Mouse (Mus musculus) midbrain, embryonic 15.5 days (tissue): Measurements from ENCODE around the gene Gps2. TPM values are rescaled to one million over a fixed set of nuclear protein-coding genes. Genes with fewer than 3 reads are reported as not detected.

Experiments used
- ATAC-seq: fragments of 200-750 bp; cut with Nextera tagmentation; replicated peaks from 2 replicates; pipeline ENCODE4 v1.8.0; 2017; ENCODE audit warnings: moderate TSS enrichment
- H3K27ac ChIP-seq: fragments of 300-500 bp; sonication (generic); 2 replicates; pipeline ENCODE4 v1.5.1; 2015; ENCODE audit warnings: mild to moderate bottlenecking, inconsistent platforms
- H3K27me3 ChIP-seq: fragments of 300-500 bp; sonication (generic); replicated peaks from 2 replicates; pipeline ENCODE4 v1.6.1; 2015; ENCODE audit warnings: inconsistent platforms
- H3K36me3 ChIP-seq: fragments of 300-500 bp; sonication (generic); replicated peaks from 2 replicates; pipeline ENCODE4 v1.6.1; 2015; ENCODE audit warnings: inconsistent platforms
- H3K4me1 ChIP-seq: fragments of 300-500 bp; sonication (generic); 2 replicates; pipeline ENCODE4 v1.6.1; 2015; ENCODE audit warnings: inconsistent platforms
- H3K4me2 ChIP-seq: fragments of 300-500 bp; sonication (generic); 2 replicates; pipeline ENCODE4 v1.6.1; 2015; ENCODE audit warnings: inconsistent platforms, mild to moderate bottlenecking, moderate library complexity
- H3K4me3 ChIP-seq: fragments of 300-500 bp; sonication (generic); 2 replicates; pipeline ENCODE4 v1.5.1; 2015; ENCODE audit warnings: mild to moderate bottlenecking, inconsistent platforms
- H3K9ac ChIP-seq: fragments of 300-500 bp; sonication (generic); 2 replicates; pipeline ENCODE4 v1.6.1; 2015; ENCODE audit warnings: mild to moderate bottlenecking, inconsistent platforms
- H3K9me3 ChIP-seq: fragments of 300-500 bp; sonication (generic); 2 replicates; pipeline ENCODE4 v1.6.1; 2016; ENCODE audit warnings: inconsistent platforms
- WGBS: fragments of 180-500 bp; shearing (Covaris S2); methylation state at CpG from one replicate; pipeline ENCODE4 v1.1.7; 2015; ENCODE audit warnings: mixed read lengths; 5-methylcytosine and 5-hydroxymethylcytosine counted together
- polyA plus RNA-seq: library from polyadenylated mRNA; unstranded; fragments of >200 nt; fragmentation: Nextera tagmentation; extraction: Ambion mirVana; gene quantifications from 2 replicates; pipeline ENCODE4 v1.2.1, GENCODE M21; 2015

Gps2 gene
- polyA plus RNA-seq, 1 experiment from 2014 or later: 77.6 TPM

DNA sequence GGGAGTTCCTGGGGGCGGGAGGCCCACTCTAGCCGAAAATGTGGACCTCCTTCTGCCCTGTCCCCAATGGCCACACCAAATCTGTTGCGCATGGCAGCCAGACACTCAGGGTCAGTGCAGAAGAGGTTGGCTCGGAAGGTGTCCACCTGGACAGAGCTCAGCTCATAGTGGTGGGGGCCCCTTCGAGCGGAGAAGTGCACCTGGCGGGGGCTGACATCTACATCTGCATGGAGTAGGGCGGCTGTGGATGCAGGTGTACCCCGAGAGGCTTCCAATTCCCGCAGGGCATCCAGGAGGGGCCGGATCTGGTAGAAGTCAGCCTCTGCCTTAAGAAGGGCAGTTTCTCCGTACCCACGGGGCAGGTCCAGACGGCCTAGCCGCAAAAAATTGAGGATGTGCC is 34.0 kb upstream of the Gps2 start:
- H3K9me3 ChIP-seq: no peaks in the 10 kb centered on the region
- ATAC-seq: no peak
- WGBS: 58% methylated on average over 15 of the region's 15 CpGs
- H3K27me3 ChIP-seq: peaks cover 17% of the 10 kb centered on the region
- H3K4me1 ChIP-seq: peaks cover 28% of the 10 kb centered on the region
- H3K4me3 ChIP-seq: peak overlapping the region; percentile 42
- no peaks in the 10 kb centered on the region for H3K36me3 ChIP-seq
- no peak overlapping the region for H3K9ac ChIP-seq
- no peak overlapping the region for H3K27ac ChIP-seq
- peak overlapping the region; percentile 77 for H3K4me2 ChIP-seq

DNA sequence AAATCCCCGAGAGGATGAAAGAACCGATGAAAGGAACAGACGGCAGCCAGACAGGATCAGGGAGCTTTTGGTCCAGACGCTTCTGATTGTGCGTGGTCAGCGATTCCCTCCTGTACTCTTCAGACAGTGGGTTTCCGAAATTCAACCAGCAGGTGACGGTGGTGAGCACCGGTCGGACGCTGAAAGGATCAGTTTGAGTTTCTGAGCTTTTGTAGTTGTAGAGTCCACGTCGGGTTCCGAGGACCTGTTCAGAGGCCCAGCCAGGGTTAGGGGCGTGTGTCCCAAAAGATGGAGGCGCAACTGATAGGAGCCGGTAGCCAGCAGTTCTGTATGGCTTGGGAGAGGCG is 33.2 kb upstream of the Gps2 start:
- peak overlapping the region; percentile 77 for H3K4me2 ChIP-seq
- H3K4me1 ChIP-seq: peaks cover 28% of the 10 kb centered on the region
- WGBS: under 1% methylated on average over 18 of the region's 18 CpGs
- peak overlapping the region; percentile 26; the same call in 1 of the 2 replicates for H3K9ac ChIP-seq
- no peaks in the 10 kb centered on the region for H3K9me3 ChIP-seq
- no peaks in the 10 kb centered on the region for H3K36me3 ChIP-seq
- peak overlapping the region; percentile 51; the same call in 1 of the 2 replicates for H3K27ac ChIP-seq
- peak overlapping the region; percentile 42 for H3K4me3 ChIP-seq
- peaks cover 17% of the 10 kb centered on the region for H3K27me3 ChIP-seq
- peak; percentile 52; the same call in 1 of the 2 replicates for ATAC-seq

DNA sequence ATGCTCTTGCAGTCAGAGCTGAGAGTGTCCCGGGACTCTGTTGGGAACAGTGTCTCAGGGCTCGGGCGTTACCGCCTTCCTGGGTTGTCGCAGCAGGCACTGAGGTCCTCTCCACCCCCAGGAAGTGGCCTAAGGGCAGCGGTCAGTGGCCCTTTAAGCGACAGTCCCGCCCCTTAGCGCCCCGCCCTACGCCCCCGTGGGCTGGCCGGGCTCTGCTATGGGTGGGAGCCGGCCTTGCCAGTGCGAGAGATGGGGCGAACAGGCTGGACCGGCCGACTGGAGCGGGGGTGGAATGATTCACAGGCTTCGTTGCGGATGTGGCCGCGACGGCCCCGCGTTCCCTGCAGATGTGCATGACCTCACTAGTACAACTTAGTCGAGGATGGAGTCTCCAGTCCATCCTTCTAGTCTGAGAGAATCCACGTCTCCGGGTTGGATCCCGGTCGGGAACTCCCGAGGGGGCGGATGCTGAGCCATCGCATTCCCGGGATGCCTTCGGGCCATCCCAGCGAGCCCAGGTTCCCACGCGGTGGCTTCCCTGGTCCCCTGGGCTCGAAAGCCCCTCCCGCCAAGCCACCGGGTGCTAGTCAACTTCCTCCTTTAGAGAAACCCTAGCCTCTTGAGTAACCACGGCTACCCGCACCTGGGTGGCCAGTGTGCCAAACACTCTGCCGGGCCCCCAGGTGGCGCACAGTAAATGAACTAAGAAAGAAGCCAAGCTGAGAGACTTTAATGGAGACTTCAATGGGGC is 32.7 kb upstream of the Gps2 start, which contains the start of gene Kctd11:
Gene Kctd11, minus strand, starts transcription at position 554 of the 751 bp plus-strand sequence.
- Histone ChIP-seq H3K9me3 (no peaks in the 10 kb centered on the region), H3K27ac (peak within 1 kb of the TSS; percentile 51), H3K4me1 (peaks cover 28% of the 10 kb centered on the region), H3K36me3 (no peaks in the 10 kb centered on the region), H3K27me3 (peaks cover 17% of the 10 kb centered on the region), H3K4me3 (peak within 1 kb of the TSS; percentile 42), H3K4me2 (peak within 1 kb of the TSS; percentile 77), H3K9ac (peak within 1 kb of the TSS; percentile 26)
- WGBS: under 1% methylated on average over 46 of the region's 46 CpGs
- ATAC-seq: peak; percentile 73

DNA sequence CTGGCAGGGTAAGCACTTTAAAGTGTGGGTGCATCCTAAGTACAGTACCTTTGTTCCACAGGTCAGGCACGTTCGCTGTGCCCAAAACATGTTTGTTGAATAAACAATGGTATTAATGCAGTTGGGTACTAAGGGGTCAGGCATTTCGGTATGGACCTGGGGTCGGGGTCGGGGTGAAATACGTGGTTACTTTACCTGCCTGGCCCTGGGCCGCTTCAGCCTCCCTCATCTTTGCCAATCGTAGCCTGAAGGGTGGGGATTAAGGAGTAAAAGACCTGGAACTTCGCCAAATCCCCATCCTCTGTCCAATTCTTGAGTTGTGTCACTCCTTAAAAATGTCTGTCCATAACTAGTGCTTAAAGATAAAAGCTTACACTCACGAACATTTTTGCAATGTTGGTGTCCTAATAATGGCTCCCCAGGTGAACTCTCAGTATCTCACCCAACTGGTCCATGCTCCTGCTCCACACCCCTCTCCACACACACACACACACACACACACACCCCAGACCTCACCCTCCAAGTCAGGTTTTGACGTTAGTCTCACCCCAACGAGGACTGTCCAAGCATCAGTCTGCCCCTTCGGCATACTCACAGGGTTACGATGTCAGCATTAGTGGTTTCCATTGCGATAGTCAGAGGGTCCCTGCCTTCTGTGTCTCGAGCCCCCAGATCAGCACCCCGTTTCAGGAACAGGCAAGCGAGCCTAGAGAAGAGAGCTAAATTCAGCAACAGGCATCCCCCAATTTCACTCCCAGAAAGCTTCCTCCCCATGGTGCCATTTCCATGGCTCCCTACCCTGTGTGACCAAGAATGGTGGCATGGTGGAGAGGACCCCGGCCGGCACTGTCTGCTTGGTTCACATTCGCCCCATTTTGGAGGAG is 31.7 kb upstream of the Gps2 start:
- Histone ChIP-seq H3K27me3 (peaks cover 17% of the 10 kb centered on the region), H3K9me3 (no peaks in the 10 kb centered on the region), H3K4me3 (peak overlapping the region; percentile 42; the same call in 1 of the 2 replicates), H3K36me3 (no peaks in the 10 kb centered on the region), H3K4me2 (peak overlapping the region; percentile 77), H3K27ac (0 out of 2 replicates have a peak overlapping the region, but pooled peaks have one; percentile 51), H3K9ac (0 out of 2 replicates have a peak overlapping the region, but pooled peaks have one; percentile 26), H3K4me1 (peaks cover 26% of the 10 kb centered on the region)
- no peak for ATAC-seq
- WGBS: 62% methylated on average over 21 of the region's 21 CpGs

DNA sequence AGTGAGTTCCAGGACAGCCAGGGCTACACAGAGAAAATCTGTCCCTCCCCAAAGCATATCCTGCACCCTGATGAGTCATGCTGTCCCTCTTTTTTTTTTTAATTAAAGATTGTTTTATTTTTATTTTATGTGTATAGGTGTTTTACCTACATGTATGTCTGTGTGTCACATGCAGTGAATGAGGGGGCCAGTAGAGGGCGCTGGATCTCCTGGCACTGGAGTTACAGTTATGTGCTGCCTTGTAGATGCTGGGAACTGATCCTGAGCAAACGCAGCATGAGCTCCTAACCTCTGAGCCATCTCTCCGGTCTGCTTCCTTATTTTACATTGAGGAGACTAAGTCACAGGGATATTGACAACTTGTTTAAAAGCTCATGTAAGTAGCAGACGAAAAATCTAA is 30.6 kb upstream of the Gps2 start:
- 57% methylated on average over 4 of the region's 4 CpGs for WGBS
- H3K9ac ChIP-seq: no peak overlapping the region
- ATAC-seq: no peak

DNA sequence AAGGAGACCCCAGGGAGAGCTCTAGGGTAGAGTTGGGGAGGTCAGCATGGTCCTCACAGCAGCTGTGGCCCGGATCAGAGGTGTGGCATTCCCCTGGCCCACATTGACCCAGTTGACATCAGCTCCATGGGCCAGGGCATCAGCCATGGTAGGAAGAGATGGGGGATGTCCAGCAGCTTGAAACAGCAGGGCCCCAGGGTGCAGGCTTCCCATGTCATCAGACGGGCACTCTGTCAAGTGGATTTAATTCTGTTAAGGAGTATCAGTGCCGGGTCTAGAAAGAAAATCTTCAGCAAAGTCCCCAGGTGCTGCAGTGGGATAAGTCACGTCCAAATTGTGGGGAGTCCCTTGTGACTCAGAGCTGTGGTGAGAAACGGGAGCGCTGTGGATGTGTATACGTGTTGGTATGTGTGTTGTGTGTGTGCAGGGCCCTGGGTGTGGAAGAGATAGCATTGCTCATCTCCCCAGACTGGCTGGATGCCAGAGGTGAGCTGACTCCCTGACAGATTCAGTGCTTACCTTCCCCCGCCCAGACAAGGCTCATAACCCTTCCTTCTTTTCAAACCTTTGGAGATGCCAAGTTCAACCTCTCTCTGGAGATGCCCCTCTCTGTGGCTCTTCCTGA is 30.0 kb upstream of the Gps2 start:
- H3K27me3 ChIP-seq: peaks cover 17% of the 10 kb centered on the region
- no peak overlapping the region for H3K9ac ChIP-seq
- no peak overlapping the region for H3K4me2 ChIP-seq
- no peak for ATAC-seq
- no peak overlapping the region for H3K27ac ChIP-seq
- H3K9me3 ChIP-seq: no peaks in the 10 kb centered on the region
- peaks cover 17% of the 10 kb centered on the region for H3K4me1 ChIP-seq
- no peak overlapping the region for H3K4me3 ChIP-seq
- no peaks in the 10 kb centered on the region for H3K36me3 ChIP-seq
- 88% methylated on average over 8 of the region's 8 CpGs for WGBS

More for the DNA sequence above, 30.6 kb upstream of the Gps2 start:
- no peaks in the 10 kb centered on the region for H3K9me3 ChIP-seq
- H3K4me3 ChIP-seq: no peak overlapping the region
- no peak overlapping the region for H3K4me2 ChIP-seq
- H3K4me1 ChIP-seq: peaks cover 23% of the 10 kb centered on the region
- H3K27me3 ChIP-seq: peaks cover 17% of the 10 kb centered on the region
- no peak overlapping the region for H3K27ac ChIP-seq
- no peaks in the 10 kb centered on the region for H3K36me3 ChIP-seq

DNA sequence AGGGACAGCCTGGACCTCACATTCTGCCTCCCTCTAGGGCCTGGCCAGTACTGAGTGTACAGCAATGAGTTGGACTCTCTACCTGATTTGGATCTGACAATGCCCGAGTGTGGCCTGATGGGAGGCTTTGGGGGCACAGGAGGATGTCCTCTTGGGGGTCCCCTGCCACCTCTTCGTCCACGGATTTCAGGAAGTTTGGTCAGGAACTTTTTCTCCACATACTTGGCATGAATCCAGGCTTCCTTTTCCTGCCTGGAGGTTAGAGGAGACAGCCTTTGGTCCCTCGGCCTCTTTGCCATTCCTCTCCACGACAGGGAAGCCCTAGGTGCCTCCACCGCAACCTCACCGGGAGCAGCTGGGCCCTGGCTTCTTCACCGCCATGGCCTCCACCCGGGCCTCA is 29.4 kb upstream of the Gps2 start:
- no peak overlapping the region for H3K9ac ChIP-seq
- H3K9me3 ChIP-seq: no peaks in the 10 kb centered on the region
- H3K4me2 ChIP-seq: no peak overlapping the region
- ATAC-seq: no peak
- WGBS: 78% methylated on average over 9 of the region's 9 CpGs
- H3K4me3 ChIP-seq: no peak overlapping the region
- H3K27ac ChIP-seq: no peak overlapping the region
- no peaks in the 10 kb centered on the region for H3K36me3 ChIP-seq
- peaks cover 17% of the 10 kb centered on the region for H3K27me3 ChIP-seq
- peaks cover 17% of the 10 kb centered on the region for H3K4me1 ChIP-seq

DNA sequence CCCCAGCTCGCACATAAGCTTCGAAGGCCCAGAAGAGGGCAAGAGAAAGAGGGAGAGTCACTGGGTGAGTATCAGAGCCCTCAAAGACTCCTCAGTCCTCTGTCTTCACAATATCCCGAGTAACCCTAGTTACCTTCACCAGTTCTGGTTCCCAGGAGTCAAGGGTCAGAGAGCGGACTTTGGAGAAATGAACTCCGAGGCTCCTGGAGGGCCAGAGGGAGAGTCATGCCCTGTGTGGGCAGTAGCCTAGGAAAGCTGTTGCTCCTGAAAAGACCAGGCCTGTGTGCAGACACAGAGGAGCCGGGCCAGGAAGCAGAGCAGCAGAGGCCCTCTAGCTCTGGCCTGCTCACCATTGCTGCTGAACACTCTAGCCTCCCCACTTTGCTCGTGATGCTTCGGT is 29.0 kb upstream of the Gps2 start:
- H3K4me2 ChIP-seq: no peak overlapping the region
- WGBS: 88% methylated on average over 8 of the region's 8 CpGs
- ATAC-seq: no peak

DNA sequence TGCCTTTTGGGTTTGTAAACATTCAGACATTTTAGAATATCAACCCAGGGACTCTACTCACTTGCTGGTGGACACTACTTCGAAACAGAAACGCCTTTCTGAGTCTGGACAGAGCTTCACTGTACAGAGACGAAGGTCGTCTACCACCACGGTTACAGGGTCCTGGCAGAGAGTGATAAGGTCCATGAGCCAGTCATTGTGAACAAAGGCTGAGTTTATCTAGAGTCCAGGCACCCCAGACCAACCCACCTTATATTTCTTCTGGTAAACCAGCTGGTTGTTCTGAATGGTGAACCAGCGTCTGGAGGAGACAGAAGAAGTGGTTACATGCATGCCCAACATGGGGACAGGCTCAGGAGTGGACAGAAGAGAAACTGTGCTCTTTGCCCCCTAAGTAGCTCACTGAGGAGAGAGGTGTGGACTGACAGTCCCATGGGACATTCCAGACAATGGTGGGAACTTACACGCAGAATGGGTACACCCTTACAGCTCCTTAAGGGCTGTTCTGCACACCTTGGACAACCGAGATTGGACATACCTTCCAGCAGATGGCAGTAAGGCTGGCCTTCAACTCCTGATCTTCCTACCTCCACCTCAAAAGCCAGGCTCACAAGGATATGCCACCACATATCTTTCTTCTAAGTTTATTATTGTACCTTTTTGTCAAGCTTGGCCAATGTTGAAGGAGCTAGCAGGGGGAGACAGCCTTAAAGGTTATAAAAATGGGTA is 26.6 kb upstream of the Gps2 start:
- Histone ChIP-seq H3K36me3 (no peaks in the 10 kb centered on the region), H3K27me3 (0 out of 2 replicates have a peak, but pooled peaks cover 3% of the 10 kb centered on the region), H3K9ac (no peak overlapping the region), H3K27ac (no peak overlapping the region), H3K4me3 (no peak overlapping the region), H3K9me3 (no peaks in the 10 kb centered on the region), H3K4me2 (no peak overlapping the region), H3K4me1 (no peaks in the 10 kb centered on the region)
- WGBS: 78% methylated on average over 8 of the region's 8 CpGs
- ATAC-seq: no peak

More for the DNA sequence above, 29.0 kb upstream of the Gps2 start:
- Histone ChIP-seq H3K9me3 (no peaks in the 10 kb centered on the region), H3K9ac (no peak overlapping the region), H3K4me1 (peaks cover 17% of the 10 kb centered on the region), H3K27me3 (peaks cover 17% of the 10 kb centered on the region), H3K27ac (no peak overlapping the region), H3K4me3 (no peak overlapping the region), H3K36me3 (no peaks in the 10 kb centered on the region)

DNA sequence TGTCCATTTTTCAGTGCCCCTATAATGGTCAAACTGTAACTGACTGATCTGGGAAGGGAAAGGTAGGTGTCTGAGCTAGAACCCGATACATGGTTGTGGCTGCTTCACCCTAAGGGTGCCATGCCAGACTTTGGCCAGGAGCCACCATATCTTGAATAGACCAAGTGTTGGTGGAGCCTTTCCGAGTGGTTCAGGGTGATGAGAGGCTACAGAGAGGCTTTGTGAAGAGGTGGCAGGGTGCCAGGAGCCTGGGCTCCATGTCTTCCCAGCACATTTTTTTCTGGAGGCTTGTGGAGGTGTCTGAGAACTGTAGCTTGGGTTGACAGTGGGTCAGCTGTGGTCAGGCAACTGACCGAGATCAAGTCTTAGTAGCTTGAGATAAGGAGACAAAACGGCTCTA is 22.2 kb upstream of the Gps2 start:
- no peak for ATAC-seq
- H3K4me1 ChIP-seq: no peaks in the 10 kb centered on the region
- H3K27me3 ChIP-seq: no peaks in the 10 kb centered on the region
- WGBS: 78% methylated on average over 4 of the region's 4 CpGs
- no peak overlapping the region for H3K27ac ChIP-seq
- H3K36me3 ChIP-seq: no peaks in the 10 kb centered on the region
- H3K4me3 ChIP-seq: no peak overlapping the region
- no peak overlapping the region for H3K4me2 ChIP-seq
- no peak overlapping the region for H3K9ac ChIP-seq
- no peaks in the 10 kb centered on the region for H3K9me3 ChIP-seq

DNA sequence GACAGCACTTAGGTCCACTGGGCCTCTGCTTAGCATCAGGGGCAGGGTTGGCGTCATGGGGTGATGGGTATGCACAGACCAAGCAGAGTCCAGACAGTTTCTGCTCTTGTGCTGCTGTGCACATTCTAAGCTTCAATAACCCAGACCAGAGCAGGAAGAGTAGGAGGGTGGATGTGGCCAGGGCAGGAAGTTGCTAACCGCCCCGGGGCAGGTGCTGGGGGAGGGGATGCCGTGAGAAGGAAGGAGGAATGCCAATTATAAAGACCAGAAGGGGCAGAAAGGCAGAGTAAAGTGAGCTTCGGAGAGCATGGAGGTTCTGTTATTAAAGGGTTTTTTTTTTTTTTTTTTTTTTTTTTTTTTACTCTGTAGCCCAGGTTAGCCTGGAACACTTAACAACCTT is 19.0 kb upstream of the Gps2 start:
- H3K36me3 ChIP-seq: no peaks in the 10 kb centered on the region
- peaks cover 16% of the 10 kb centered on the region for H3K4me1 ChIP-seq
- 83% methylated on average over 5 of the region's 5 CpGs for WGBS
- H3K9me3 ChIP-seq: no peaks in the 10 kb centered on the region
- ATAC-seq: no peak
- no peak overlapping the region for H3K9ac ChIP-seq
- no peak overlapping the region for H3K4me3 ChIP-seq
- H3K27me3 ChIP-seq: no peaks in the 10 kb centered on the region
- no peak overlapping the region for H3K27ac ChIP-seq
- H3K4me2 ChIP-seq: no peak overlapping the region
